Mouse (Mus musculus) stomach, postnatal 0 days (tissue): ENCODE data around the gene Tubb4a. TPM values are rescaled to one million over a fixed set of nuclear protein-coding genes. Genes with fewer than 3 reads are reported as not detected.
A peak's percentile ranks its signal among the peaks of the same experiment; 100 is the strongest.

ENCODE experiments used
- ATAC-seq: fragments of 200-750 bp; cut with Nextera tagmentation; 2 replicates; pipeline ENCODE4 v1.8.0; 2017; ENCODE audit not compliant: low FRiP score, low TSS enrichment
- DNase-seq: peaks from one replicate; pipeline ENCODE4 v3.0.0-alpha.2; 2016; ENCODE audit warnings: low spot score
- H3K27ac ChIP-seq: fragments of 300-500 bp; sonication (generic); replicated peaks from 2 replicates; pipeline ENCODE4 v1.5.1; 2014; ENCODE audit warnings: mild to moderate bottlenecking, control low read depth
- H3K27me3 ChIP-seq: fragments of 300-500 bp; sonication (generic); 2 replicates; pipeline ENCODE4 v1.6.1; 2014; ENCODE audit warnings: low read length; ENCODE audit not compliant: control insufficient read depth, insufficient read depth
- H3K36me3 ChIP-seq: fragments of 300-500 bp; sonication (generic); 2 replicates; pipeline ENCODE4 v1.6.1; 2014; ENCODE audit warnings: low read length, mixed read lengths; ENCODE audit not compliant: control insufficient read depth, insufficient read depth
- H3K4me1 ChIP-seq: fragments of 300-500 bp; sonication (generic); replicated peaks from 2 replicates; pipeline ENCODE4 v1.6.1; 2014; ENCODE audit warnings: antibody characterized with exemption; ENCODE audit not compliant: control insufficient read depth, insufficient read depth
- H3K4me2 ChIP-seq: fragments of 300-500 bp; sonication (generic); replicated peaks from 2 replicates; pipeline ENCODE4 v1.6.1; 2014; ENCODE audit warnings: low read depth, mild to moderate bottlenecking, control low read depth, moderate library complexity
- H3K4me3 ChIP-seq: fragments of 300-500 bp; sonication (generic); 2 replicates; pipeline ENCODE4 v1.5.1; 2014; ENCODE audit warnings: low read depth, low read length, control low read depth
- H3K9ac ChIP-seq: fragments of 300-500 bp; sonication (generic); 2 replicates; pipeline ENCODE4 v1.6.1; 2014; ENCODE audit warnings: mild to moderate bottlenecking, low read length, control low read depth, mixed read lengths
- H3K9me3 ChIP-seq: fragments of 300-500 bp; sonication (generic); 2 replicates; pipeline ENCODE4 v1.6.1; 2016; ENCODE audit warnings: low read length; ENCODE audit not compliant: control insufficient read depth
- CTCF ChIP-seq: IDR thresholded peaks from 2 replicates; pipeline ENCODE4 v1.5.1; 2016; ENCODE audit warnings: antibody characterized with exemption, low read depth, mild to moderate bottlenecking, moderate library complexity
- EP300 ChIP-seq: optimal IDR thresholded peaks from 2 replicates; pipeline ENCODE3; 2016; ENCODE audit warnings: antibody characterized with exemption
- WGBS: fragments of 180-500 bp; shearing (Covaris S2); extraction: QIAGEN DNeasy Blood & Tissue Kit; methylation state at CpG from one replicate; pipeline ENCODE4 v1.1.7; 2014; 5-methylcytosine and 5-hydroxymethylcytosine counted together
- polyA plus RNA-seq: library from polyadenylated mRNA; unstranded; fragments of >200 nt; fragmentation: Nextera tagmentation; extraction: Ambion mirVana; gene quantifications from 2 replicates; pipeline ENCODE4 v1.2.1, GENCODE M21; 2015

The Tubb4a gene
- polyA plus RNA-seq, 1 experiment from 2014 or later = 9.5 TPM

GRCm38 (mm10) chr17:57081234-57081842, 6.2 kb downstream of the Tubb4a start:
- no peak overlapping the region for H3K4me3 ChIP-seq
- H3K4me2 ChIP-seq = no peak overlapping the region
- H3K27me3 ChIP-seq = no peaks in the 10 kb centered on the region
- ATAC-seq (no peak), DNase-seq (no peak)
- TF ChIP-seq EP300 (no peak), CTCF (no peak)
- H3K9me3 ChIP-seq = no peaks in the 10 kb centered on the region
- no peaks in the 10 kb centered on the region for H3K36me3 ChIP-seq
- 94% methylated on average over 31 of the region's 31 CpGs for WGBS
- no peak overlapping the region for H3K27ac ChIP-seq
- H3K9ac ChIP-seq = no peak overlapping the region
- H3K4me1 ChIP-seq = no peaks in the 10 kb centered on the region

- no peak for TF ChIP-seq CTCF
- no peak for TF ChIP-seq EP300
- no peak overlapping the region for H3K9ac ChIP-seq
- H3K4me1 ChIP-seq = no peaks in the 10 kb centered on the region
- no peaks in the 10 kb centered on the region for H3K9me3 ChIP-seq
- no peaks in the 10 kb centered on the region for H3K27me3 ChIP-seq
- DNase-seq (no peak), ATAC-seq (peak; percentile 56)
- H3K36me3 ChIP-seq = no peaks in the 10 kb centered on the region
- WGBS = 50% methylated on average over 3 of the region's 3 CpGs
- H3K4me3 ChIP-seq = no peak overlapping the region
- H3K4me2 ChIP-seq = no peak overlapping the region
- H3K27ac ChIP-seq = no peak overlapping the region
Measured at GRCm38 (mm10) chr17:57079919-57080318, 7.7 kb downstream of the Tubb4a start.

GRCm38 (mm10) chr17:57078336-57078735, 9.2 kb downstream of the Tubb4a start, which contains the start of gene Dennd1c:
Dennd1c (minus strand) TSS chr17:57078514.
- ATAC-seq (0 out of 2 replicates have a peak, but pooled peaks have one; percentile 35), DNase-seq (no peak)
- Histone ChIP-seq H3K9me3 (no peaks in the 10 kb centered on the region), H3K27me3 (no peaks in the 10 kb centered on the region), H3K4me2 (no peak within 1 kb of the TSS), H3K4me3 (no peak within 1 kb of the TSS), H3K36me3 (no peaks in the 10 kb centered on the region), H3K4me1 (no peaks in the 10 kb centered on the region), H3K9ac (peak within 1 kb of the TSS; percentile 31; the same call in 1 of the 2 replicates), H3K27ac (no peak within 1 kb of the TSS)
- TF ChIP-seq CTCF (no peak), EP300 (no peak)
- WGBS = 41% methylated on average over 6 of the region's 6 CpGs

GRCm38 (mm10) chr17:57076916-57077315, 10.7 kb downstream of the Tubb4a start:
- Histone ChIP-seq H3K36me3 (no peaks in the 10 kb centered on the region), H3K27ac (no peak overlapping the region), H3K4me3 (no peak overlapping the region), H3K27me3 (no peaks in the 10 kb centered on the region), H3K4me2 (no peak overlapping the region), H3K9me3 (no peaks in the 10 kb centered on the region), H3K4me1 (no peaks in the 10 kb centered on the region), H3K9ac (no peak overlapping the region)
- TF ChIP-seq EP300 (no peak), CTCF (no peak)
- DNase-seq (no peak), ATAC-seq (no peak)
- WGBS = 31% methylated on average over 3 of the region's 3 CpGs

- H3K4me3 ChIP-seq = no peak overlapping the region
- no peaks in the 10 kb centered on the region for H3K4me1 ChIP-seq
- DNase-seq (peak; percentile 89), ATAC-seq (peak; percentile 70)
- no peaks in the 10 kb centered on the region for H3K36me3 ChIP-seq
- 4% methylated on average over 10 of the region's 11 CpGs for WGBS
- H3K9me3 ChIP-seq = no peaks in the 10 kb centered on the region
- TF ChIP-seq CTCF (no peak), EP300 (no peak)
- H3K27ac ChIP-seq = no peak overlapping the region
- H3K27me3 ChIP-seq = no peaks in the 10 kb centered on the region
- H3K9ac ChIP-seq = no peak overlapping the region
- 0 out of 2 replicates have a peak overlapping the region, but pooled peaks have one; percentile 2 for H3K4me2 ChIP-seq
Measured at GRCm38 (mm10) chr17:57070699-57071098, 16.9 kb downstream of the Tubb4a start.

- no peak overlapping the region for H3K4me3 ChIP-seq
- no peak overlapping the region for H3K9ac ChIP-seq
- ATAC-seq (peak; percentile 14; the same call in 1 of the 2 replicates), DNase-seq (no peak)
- no peaks in the 10 kb centered on the region for H3K27me3 ChIP-seq
- 17% methylated on average over 9 of the region's 9 CpGs for WGBS
- H3K4me2 ChIP-seq = 0 out of 2 replicates have a peak overlapping the region, but pooled peaks have one; percentile 2
- H3K4me1 ChIP-seq = no peaks in the 10 kb centered on the region
- TF ChIP-seq CTCF = no peak
- TF ChIP-seq EP300 = no peak
- no peaks in the 10 kb centered on the region for H3K36me3 ChIP-seq
- H3K27ac ChIP-seq = no peak overlapping the region
- no peaks in the 10 kb centered on the region for H3K9me3 ChIP-seq
Measured at GRCm38 (mm10) chr17:57070272-57070671, 17.3 kb downstream of the Tubb4a start.
